Mouse (Mus musculus) bone marrow, adult 2 months (tissue): ENCODE data around the gene Dock1.

ENCODE experiments used
- CTCF ChIP-seq: fragments of 200-500 bp; IDR thresholded peaks from 2 replicates; pipeline ENCODE4 v1.5.1; 2011; ENCODE audit warnings: low read length, control low read depth; ENCODE audit not compliant: control insufficient read depth, insufficient read depth
- POLR2A ChIP-seq: fragments of 200-500 bp; IDR thresholded peaks from 2 replicates; pipeline ENCODE4 v1.6.1; 2011; ENCODE audit warnings: low read depth, mild to moderate bottlenecking, control low read depth, low read length, borderline replicate concordance; ENCODE audit not compliant: control insufficient read depth

DNA sequence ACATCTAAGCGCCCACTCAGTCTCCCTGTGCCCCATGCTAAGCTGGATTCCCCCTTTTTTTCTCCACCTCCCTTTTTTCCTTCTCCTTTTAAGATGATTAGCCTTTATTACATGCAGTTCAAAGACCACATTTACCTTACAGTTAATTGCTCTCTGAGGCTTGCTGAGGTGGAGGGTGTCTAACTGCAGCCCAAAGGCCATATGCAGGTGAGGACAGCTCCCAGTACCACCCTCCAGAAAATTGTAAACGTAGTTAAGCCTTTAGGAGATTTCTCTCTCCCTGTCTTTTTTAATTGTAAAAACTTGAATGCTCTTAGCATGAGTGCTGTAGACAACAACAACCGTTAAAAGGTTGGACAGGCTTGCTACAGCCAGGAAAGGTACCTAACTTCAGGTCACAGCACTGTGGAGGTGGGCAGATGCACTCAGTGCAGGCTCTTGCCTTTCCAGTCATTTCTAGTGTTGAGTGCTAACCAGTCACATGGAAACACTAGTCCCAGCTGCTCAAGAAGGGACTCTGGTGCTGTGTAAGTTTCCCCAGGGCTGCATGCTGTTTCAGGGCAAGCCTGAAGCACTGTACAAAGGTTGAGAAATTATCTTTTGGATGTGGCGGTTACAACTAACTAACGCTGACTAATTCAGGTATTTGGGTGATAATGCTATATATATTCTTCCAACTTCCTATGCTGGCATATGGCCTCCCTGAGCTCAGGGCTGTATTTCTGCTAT is 56.2 kb downstream of the Dock1 start:
- TF ChIP-seq POLR2A (no peak), CTCF (no peak)
